Mouse (Mus musculus) left cerebral cortex, postnatal 25 days (tissue): ENCODE data around the gene B430305J03Rik. TPM values are rescaled to one million over a fixed set of nuclear protein-coding genes. Genes with fewer than 3 reads are reported as not detected.

ENCODE experiments used
- DNase-seq, 2 experiments: peaks; one replicate each; pipeline ENCODE4 v3.0.0; 2022; ENCODE audit warnings: low spot score in 2 of 2, mixed read lengths in 1 of 2
- intact Hi-C: fragments of 180-260 bp; cut with DNase I; formaldehyde crosslinking; loops from one replicate; pipeline ENCODE4 v1.15.1; 2025
- total RNA-seq, 2 experiments: library from RNA; stranded (reverse); gene quantifications; 2 replicates each; pipeline ENCODE4 v1.2.3; 2021

Gene B430305J03Rik
- total RNA-seq, 2 experiments from 2014 or later = 2.4 to 2.7 TPM

DNA sequence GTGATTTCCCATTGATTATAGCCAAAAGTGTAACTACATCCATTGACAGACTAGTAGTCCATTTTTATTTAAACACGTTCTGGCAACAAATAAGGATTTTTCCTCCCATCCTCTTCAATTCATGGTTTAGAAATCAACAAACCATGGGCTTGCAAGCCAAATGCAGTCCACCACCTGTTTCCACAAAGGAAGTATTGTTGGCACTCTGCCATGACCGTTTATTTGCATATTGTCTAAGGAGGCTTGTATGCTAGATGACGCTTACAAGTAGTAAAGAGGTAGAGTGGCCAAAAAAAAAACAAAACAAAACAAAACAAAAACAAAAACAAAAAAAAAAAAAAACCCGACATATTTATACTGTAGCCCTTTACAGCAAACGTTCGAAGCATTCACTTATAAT, 7.6 kb downstream of the B430305J03Rik start:
- DNase-seq = no peak
- intact Hi-C loops = no loop called here

DNA sequence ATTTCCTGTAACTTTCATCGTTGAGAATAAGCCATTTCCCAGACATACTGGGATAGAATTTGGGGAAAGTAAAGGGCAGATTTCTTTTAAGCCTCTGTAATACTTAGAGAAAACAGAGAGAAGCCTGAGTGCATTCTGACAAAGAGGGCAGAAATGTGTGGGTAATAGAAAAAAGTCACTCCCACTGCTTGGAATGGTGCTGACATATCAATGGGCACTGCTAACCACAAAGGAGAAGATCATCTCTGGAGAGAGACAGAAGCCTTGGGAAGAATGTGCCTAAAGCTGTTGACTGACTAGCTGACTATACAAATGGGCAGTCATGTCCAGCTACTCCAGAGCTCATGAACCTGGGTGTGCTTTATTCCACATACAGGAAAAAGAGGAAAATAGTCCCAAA, 10.3 kb downstream of the B430305J03Rik start:
- intact Hi-C loops = no loop called here

DNA sequence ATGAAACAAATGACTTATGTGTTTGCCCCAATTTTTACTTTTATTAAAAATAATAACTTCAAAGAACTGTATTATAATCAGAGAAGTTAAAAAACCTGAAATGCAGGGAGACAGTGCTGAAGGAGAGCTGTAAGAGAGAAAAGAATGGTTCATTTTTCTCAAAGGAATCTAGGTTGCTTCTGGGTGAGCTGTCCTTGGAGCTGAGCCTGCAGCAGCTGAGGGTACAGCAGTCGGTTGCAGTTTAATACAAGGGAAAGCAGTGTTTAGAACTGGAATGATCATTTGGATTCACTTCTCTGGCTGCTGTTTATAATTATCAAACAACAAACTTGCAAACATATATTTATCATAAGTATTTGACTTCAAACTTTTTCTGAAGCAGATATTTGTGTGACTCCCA, 16.3 kb downstream of the B430305J03Rik start:
- no peak for DNase-seq
- intact Hi-C loops = no loop called here

More for the DNA sequence above, 10.3 kb downstream of the B430305J03Rik start:
- DNase-seq = no peak

DNA sequence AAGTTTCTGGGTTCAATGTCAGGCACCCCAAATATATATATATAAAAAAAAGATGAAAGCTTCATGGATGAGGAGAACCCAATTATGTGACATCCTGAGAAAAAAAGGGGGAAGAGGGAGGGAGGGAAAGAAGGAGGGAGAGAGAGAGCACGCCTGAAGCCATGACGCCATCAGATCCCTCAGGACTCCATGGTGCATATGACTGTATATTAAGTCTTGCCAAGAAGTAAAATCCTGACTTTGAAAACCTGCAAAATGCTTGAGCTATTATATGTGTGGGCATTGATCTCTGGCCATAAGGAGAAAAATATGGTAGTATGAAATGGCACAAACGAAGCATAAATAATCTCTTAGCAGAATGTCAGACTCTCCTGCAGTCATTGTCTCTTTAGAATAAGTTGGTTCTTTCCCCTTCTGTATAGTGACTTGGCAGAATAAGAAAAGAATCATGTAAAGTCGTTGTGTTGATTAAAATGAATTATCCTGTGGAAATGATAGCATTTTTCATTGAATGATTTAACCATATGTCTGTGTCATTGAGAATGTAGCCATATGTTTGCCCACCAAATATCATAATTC, 17.6 kb downstream of the B430305J03Rik start:
- no peak for DNase-seq
- intact Hi-C loops = no loop called here

DNA sequence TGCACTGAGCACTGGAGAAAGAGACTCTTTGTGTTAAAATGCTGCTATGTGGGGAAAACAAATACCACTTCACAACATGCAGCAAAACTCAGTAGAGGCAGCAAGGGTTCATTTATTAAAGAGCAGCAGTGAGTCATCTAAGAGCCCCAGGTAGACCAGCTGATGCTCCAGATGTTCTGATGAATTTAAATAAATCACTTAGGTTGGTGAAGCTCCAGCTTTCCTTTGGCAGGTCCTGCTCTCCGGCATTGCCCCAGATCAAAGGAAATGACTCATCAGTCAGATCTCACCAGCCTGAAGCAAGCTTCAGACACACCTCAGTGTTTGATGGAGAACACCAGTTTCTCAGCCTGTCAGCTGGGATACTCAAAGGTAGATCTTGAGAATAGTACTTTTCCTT, 20.1 kb downstream of the B430305J03Rik start:
- intact Hi-C loops = no loop called here
- no peak for DNase-seq

DNA sequence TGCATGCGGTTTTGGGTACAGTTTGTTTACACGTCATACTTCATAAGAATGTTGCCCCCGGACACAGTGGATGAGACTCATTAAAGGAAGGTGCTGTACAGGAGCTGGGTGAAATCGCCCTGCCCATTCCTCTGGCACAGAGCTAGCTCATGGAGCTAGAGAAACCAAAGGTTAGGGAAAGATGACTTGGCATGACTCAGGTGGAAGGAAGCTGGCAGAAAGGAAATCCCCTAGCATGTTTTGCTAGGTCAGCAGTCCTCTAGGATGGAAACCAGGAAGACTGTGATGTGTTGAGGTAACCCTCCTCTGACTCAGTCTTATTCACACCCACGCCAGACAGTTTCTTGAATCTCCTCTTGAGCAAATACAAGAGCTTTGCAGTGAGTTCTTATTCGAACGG, 21.7 kb downstream of the B430305J03Rik start:
- peak in 1 of 2 experiments; percentile 55 for DNase-seq
- intact Hi-C loops = no loop called here

DNA sequence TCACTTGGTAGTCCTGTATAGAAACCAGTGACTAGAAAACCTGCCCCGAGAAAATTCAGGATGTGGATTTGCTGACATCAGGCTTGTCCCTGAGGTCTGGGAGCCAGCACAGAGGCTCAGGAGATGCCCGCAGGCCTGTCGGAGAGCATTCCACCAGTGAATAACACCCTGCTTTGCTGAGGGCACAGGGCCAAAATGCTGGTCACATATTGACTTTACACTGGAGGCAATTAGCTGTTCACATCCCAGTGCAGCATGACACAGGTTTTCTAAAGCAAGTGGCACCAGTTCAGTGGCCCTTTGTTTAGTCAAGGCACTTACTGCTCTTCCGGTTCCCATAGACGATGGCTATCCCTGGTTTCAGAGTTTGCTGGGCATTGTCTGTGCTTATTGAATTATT, 25.4 kb downstream of the B430305J03Rik start:
- intact Hi-C loops = no loop called here
- no peak for DNase-seq

DNA sequence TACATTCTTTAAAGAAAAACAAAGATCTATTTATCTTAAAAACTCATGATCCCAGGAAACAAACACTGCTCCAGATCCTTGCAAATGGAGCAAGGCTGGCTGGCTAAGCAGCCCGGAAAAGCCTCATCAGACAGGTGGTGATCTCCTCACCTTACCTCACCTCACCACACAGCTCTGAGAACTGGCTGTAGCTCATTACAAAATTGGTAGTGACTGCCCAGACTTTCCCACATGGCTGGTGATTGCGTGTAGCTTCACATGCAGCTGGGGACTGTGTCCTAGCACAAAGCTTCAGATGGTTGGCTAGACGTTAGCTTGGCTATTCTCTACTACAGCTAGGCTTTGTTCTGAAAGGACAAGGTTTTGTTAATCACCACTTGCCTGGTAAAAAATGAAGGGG, 28.5 kb downstream of the B430305J03Rik start:
- intact Hi-C loops = no loop called here
- DNase-seq = no peak

DNA sequence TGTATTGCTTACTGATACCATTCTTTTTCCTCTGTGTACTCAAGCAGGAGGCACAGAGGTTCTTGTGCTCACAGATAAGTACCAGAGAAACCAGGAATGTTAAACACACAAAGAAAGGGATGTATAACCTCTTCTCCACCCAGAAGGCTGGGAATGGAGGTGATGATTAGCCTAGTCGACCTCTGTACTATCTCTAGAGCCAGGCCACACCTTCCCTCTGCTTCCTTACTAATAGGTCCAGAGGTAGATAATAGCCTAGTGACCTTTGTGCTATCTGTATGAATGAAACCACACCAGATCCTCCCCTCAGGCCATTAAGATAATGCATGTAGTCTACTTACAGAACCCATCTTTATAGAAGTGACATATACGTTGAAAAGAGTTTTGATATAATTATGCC, 29.5 kb downstream of the B430305J03Rik start:
- intact Hi-C loops = no loop called here
- DNase-seq = no peak

DNA sequence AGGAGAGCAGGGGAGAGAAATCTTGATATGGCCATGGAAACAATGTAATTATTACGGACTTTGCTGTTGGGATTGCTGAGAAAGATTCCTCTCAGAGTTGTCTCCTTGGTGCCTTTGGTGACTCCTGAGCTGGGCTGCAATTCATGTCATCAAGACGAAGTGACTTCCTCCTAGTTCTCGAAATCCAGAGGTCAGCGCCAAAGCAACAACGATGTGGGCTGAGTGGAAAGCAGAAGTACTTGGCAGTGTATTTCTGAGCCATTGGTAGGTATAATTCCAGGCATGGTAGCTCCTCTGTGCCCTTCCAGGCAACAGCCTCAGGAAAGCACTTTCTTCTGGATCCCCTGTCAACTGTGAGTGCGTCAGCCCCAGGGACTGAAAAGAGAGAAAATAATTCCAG, 44.1 kb downstream of the B430305J03Rik start:
- DNase-seq = no peak
- intact Hi-C loops = no loop called here

DNA sequence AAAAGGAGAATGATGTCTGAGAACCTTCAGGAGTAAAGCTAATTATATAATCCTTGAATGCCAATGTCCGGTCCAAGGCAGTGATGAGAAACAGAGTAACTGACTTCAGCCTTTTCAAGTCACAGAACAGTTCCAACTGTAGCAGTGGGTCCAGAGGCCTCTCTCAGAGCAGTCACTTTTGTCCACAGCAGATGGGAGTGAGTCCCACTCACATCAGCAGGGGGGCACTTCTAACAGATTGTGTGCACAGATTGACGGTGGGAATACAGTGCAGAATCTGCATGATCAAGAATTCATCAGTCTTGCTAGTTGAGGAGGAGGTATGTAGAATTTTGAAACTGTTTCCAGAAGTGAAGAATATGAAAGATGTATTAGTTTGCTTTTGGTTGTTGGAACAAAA, 45.7 kb downstream of the B430305J03Rik start:
- intact Hi-C loops = loop anchor here (1.0 kb wide), 1 partner anchor 43 kb away; no protein-coding TSS in a partner anchor

DNA sequence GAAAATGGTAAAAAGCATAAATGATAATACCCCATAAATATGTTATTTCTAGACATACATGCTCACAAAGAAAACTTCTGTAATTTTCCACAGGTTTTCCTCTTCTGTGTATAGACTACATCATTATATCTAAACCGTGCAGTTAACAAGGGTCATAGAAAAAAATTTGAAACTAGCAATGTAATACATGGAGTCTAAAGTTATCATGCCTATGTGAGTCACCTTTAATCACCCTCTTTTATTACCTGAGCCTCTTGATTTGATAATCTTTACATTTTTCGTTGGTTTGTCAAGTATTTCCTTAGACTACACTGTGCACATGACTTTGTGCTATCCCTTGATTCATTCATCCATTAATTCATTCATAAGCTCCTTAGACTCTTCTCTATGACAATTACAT, 50.7 kb downstream of the B430305J03Rik start:
- DNase-seq = no peak
- intact Hi-C loops = no loop called here

More for the DNA sequence above, 45.7 kb downstream of the B430305J03Rik start:
- peak; percentile 25 to 84 for DNase-seq

Other genes with a start within 250 kb of the B430305J03Rik start
- 10 to 100 TPM; 41.7 to 46.3 TPM for gene Rap2b, start 4.3 kb downstream of the B430305J03Rik start, total RNA-seq